8 mouse cellular contexts compared by ENCODE assay signal in genomic region chr3:145759379-145760209, GRCm38 (mm10). TPM values are rescaled to one million over a fixed set of nuclear protein-coding genes. Genes with fewer than 3 reads are reported as not detected.
DNase-seq lines count a peak whose midpoint lies in the region; ATAC-seq and TF ChIP-seq lines count a peak whose summit lies in the region.

No protein-coding gene starts in this region.

- H3K27me3 ChIP-seq in heart, postnatal 0 days (ENCODE audit: control insufficient read depth, insufficient read depth, low read length) = peaks cover 16% of the 10 kb centered on the region; the same call in 1 of the 2 replicates
- H3K27me3 ChIP-seq in Patski = no peaks in the 10 kb centered on the region
- H3K27me3 ChIP-seq in forebrain, embryonic 11.5 days (ENCODE audit: control insufficient read depth, insufficient read depth, low read length) = peaks cover 4% of the 10 kb centered on the region; the same call in 1 of the 2 replicates
- H3K27me3 ChIP-seq in limb, embryonic 15.5 days = peaks cover 32% of the 10 kb centered on the region
- peaks cover 8% of the 10 kb centered on the region; the same call in 1 of the 2 replicates for H3K27me3 ChIP-seq in stomach, embryonic 15.5 days (replicated peaks)

- H3K36me3 ChIP-seq in heart, postnatal 0 days (replicated peaks; ENCODE audit: control insufficient read depth, insufficient read depth, low read length) = no peaks in the 10 kb centered on the region
- no peaks in the 10 kb centered on the region for H3K36me3 ChIP-seq in forebrain, embryonic 11.5 days (ENCODE audit: control insufficient read depth, insufficient read depth, low read length)
- no peaks in the 10 kb centered on the region for H3K36me3 ChIP-seq in limb, embryonic 15.5 days
- no peaks in the 10 kb centered on the region for H3K36me3 ChIP-seq in stomach, embryonic 15.5 days

- H3K4me2 ChIP-seq in heart, postnatal 0 days (ENCODE audit: low read depth, low read length) = peak overlapping the region; percentile 88
- peak overlapping the region; percentile 97 for H3K4me2 ChIP-seq in forebrain, embryonic 11.5 days (ENCODE audit: low read depth, low read length, severe bottlenecking)
- peak overlapping the region; percentile 99 for H3K4me2 ChIP-seq in limb, embryonic 15.5 days
- H3K4me2 ChIP-seq in stomach, embryonic 15.5 days = peak overlapping the region; percentile 100

- TF ChIP-seq CTCF in heart, postnatal 0 days (IDR thresholded peaks at IDR 0.05; ENCODE audit: low read depth) = no peak
- TF ChIP-seq CTCF in Patski (IDR thresholded peaks at IDR 0.05) = no peak

- POLR2A ChIA-PET in Patski (lab: Charles Lee) = interaction anchor here (0.6 to 3.2 kb wide), 11 partner anchors 9 to 180 kb away, joined by 3 to 27 read pairs (median 3); partner anchors contain the start of gene Ccn1

- DNase-seq in heart, postnatal 0 days (ENCODE audit: low spot score) = no peak
- no peak for DNase-seq in heart, adult 18-20 months
- no peak for DNase-seq in Patski (ENCODE audit: low read depth, low spot score)
- no peak for DNase-seq in forebrain, embryonic 11.5 days (ENCODE audit: low spot score)
- no peak for DNase-seq in natural killer cell, adult 2 months (ENCODE audit: low spot score in 2 of 2)
- DNase-seq in lung, adult 18-20 months = no peak

- peak overlapping the region; percentile 58 for H3K4me3 ChIP-seq in heart, postnatal 0 days (ENCODE audit: low read depth, low read length)
- peak overlapping the region; percentile 61 for H3K4me3 ChIP-seq in forebrain, embryonic 11.5 days (ENCODE audit: low read depth, low read length)
- peak overlapping the region; percentile 61 for H3K4me3 ChIP-seq in limb, embryonic 15.5 days
- peak overlapping the region; percentile 67 for H3K4me3 ChIP-seq in stomach, embryonic 15.5 days (replicated peaks)

- no peaks in the 10 kb centered on the region for H3K9me3 ChIP-seq in heart, postnatal 0 days (replicated peaks; ENCODE audit: control insufficient read depth, low read length)
- no peaks in the 10 kb centered on the region for H3K9me3 ChIP-seq in forebrain, embryonic 11.5 days (ENCODE audit: control insufficient read depth, low read length)
- H3K9me3 ChIP-seq in limb, embryonic 15.5 days = no peaks in the 10 kb centered on the region
- no peaks in the 10 kb centered on the region for H3K9me3 ChIP-seq in stomach, embryonic 15.5 days

- H3K9ac ChIP-seq in heart, postnatal 0 days (replicated peaks; ENCODE audit: low read depth, low read length) = peak overlapping the region; percentile 56; the same call in 1 of the 2 replicates
- H3K9ac ChIP-seq in forebrain, embryonic 11.5 days (ENCODE audit: low read length) = peak overlapping the region; percentile 90
- H3K9ac ChIP-seq in limb, embryonic 15.5 days = peak overlapping the region; percentile 63
- peak overlapping the region; percentile 65; the same call in 1 of the 2 replicates for H3K9ac ChIP-seq in stomach, embryonic 15.5 days

- ATAC-seq in heart, postnatal 0 days (ENCODE audit: insufficient read depth, low read depth) = no peak; the same call in 1 of the 2 replicates
- peak; percentile 40 for ATAC-seq in Patski
- ATAC-seq in forebrain, embryonic 11.5 days (replicated peaks; ENCODE audit: low FRiP score) = peak; percentile 79
- ATAC-seq in limb, embryonic 15.5 days (ENCODE audit: insufficient number of reproducible peaks, low FRiP score, low TSS enrichment, low read depth) = no peak
- peak; percentile 28; the same call in 1 of the 2 replicates for ATAC-seq in stomach, embryonic 15.5 days (ENCODE audit: insufficient read depth, low FRiP score, low read depth)

- TF ChIP-seq EP300 in heart, postnatal 0 days (IDR thresholded peaks at IDR 0.05; ENCODE audit: low read depth) = no peak

- CTCF ChIA-PET in Patski (lab: Charles Lee) = interaction anchor here (0.9 to 2.5 kb wide), 7 partner anchors 9 to 143 kb away, joined by 3 to 6 read pairs (median 3); no protein-coding TSS in a partner anchor

- 35% methylated on average over 14 of the region's 14 CpGs for WGBS in heart, postnatal 0 days
- WGBS in forebrain, embryonic 11.5 days = 6% methylated on average over 14 of the region's 14 CpGs
- WGBS in limb, embryonic 15.5 days = 20% methylated on average over 14 of the region's 14 CpGs
- 30% methylated on average over 14 of the region's 14 CpGs for WGBS in stomach, embryonic 15.5 days

- H3K4me1 ChIP-seq in heart, postnatal 0 days (ENCODE audit: control insufficient read depth, insufficient read depth) = peaks cover 20% of the 10 kb centered on the region
- H3K4me1 ChIP-seq in forebrain, embryonic 11.5 days (replicated peaks; ENCODE audit: control insufficient read depth, insufficient read depth, low read length) = peaks cover 5% of the 10 kb centered on the region; the same call in 1 of the 2 replicates
- peaks cover 16% of the 10 kb centered on the region for H3K4me1 ChIP-seq in limb, embryonic 15.5 days
- peaks cover 13% of the 10 kb centered on the region for H3K4me1 ChIP-seq in stomach, embryonic 15.5 days

- in situ Hi-C loops in Patski (cut with MboI; ENCODE audit: low pct_unique_long_range_greater_than_20kb) = loop anchor here (5.0 to 10.0 kb wide), 2 partner anchors 128 to 175 kb away; no protein-coding TSS in a partner anchor

- H3K27ac ChIP-seq in heart, postnatal 0 days (ENCODE audit: low read depth) = no peak overlapping the region
- peak overlapping the region; percentile 77 for H3K27ac ChIP-seq in forebrain, embryonic 11.5 days (ENCODE audit: low read depth, low read length)
- H3K27ac ChIP-seq in limb, embryonic 15.5 days = peak overlapping the region; percentile 82
- H3K27ac ChIP-seq in stomach, embryonic 15.5 days = no peak overlapping the region

RNA-seq across cellular contexts. Expression of gene Ddah1, which starts 1.1 kb away (rescaled TPM):
- 12.3 and 12.4 TPM in 2 replicates for total RNA-seq in heart, postnatal 0 days (2014; rRNA removed; ENCODE audit: low replicate concordance)
- 8.1 and 9.4 TPM in 2 replicates for polyA plus RNA-seq in heart, postnatal 0 days (2015; fragmentation: Nextera tagmentation; extraction: Ambion mirVana)
- 1 to 10 TPM; 6.4 to 8.2 TPM for total RNA-seq in heart, adult 18-20 months (2021)
- 138 TPM for polyA plus RNA-seq in Patski (2021)
- polyA plus RNA-seq in forebrain, embryonic 11.5 days (2014; fragmentation: Nextera tagmentation; extraction: Ambion mirVana) = 71.2 and 84.3 TPM in 2 replicates
- polyA plus RNA-seq in limb, embryonic 15.5 days (2015; fragmentation: Nextera tagmentation; extraction: Ambion mirVana) = 48.5 and 50.3 TPM in 2 replicates
- 23.9 and 28.0 TPM in 2 replicates for polyA plus RNA-seq in stomach, embryonic 15.5 days (2015; fragmentation: Nextera tagmentation; extraction: Ambion mirVana)

Comparison
In these comparisons a context has a peak if more than half of its experiments do, and no peak if none do; other contexts are left out.
1. ATAC-seq: peak in Patski (single experiment), forebrain, embryonic 11.5 days (single experiment) and stomach, embryonic 15.5 days (single experiment); none in heart, postnatal 0 days (single experiment) and limb, embryonic 15.5 days (single experiment).
2. H3K27ac ChIP-seq: peak in forebrain, embryonic 11.5 days (single experiment) and limb, embryonic 15.5 days (single experiment); none in heart, postnatal 0 days (single experiment) and stomach, embryonic 15.5 days (single experiment).
3. Peak in every context shown above with its lines, with median percentiles within 50 percentile points of each other: H3K4me2 ChIP-seq, H3K4me3 ChIP-seq and H3K9ac ChIP-seq.